Mouse (Mus musculus): Measurements from ENCODE around the gene D430019H16Rik. TPM values are rescaled to one million over a fixed set of nuclear protein-coding genes. Genes with fewer than 3 reads are reported as not detected.
A peak's percentile ranks its signal among the peaks of the same experiment; 100 is the strongest.

D430019H16Rik gene
- polyA plus RNA-seq (2012; ENCODE audit: insufficient read depth, insufficient read length, low replicate concordance, missing spikeins): not detected in 2 replicates

DNA sequence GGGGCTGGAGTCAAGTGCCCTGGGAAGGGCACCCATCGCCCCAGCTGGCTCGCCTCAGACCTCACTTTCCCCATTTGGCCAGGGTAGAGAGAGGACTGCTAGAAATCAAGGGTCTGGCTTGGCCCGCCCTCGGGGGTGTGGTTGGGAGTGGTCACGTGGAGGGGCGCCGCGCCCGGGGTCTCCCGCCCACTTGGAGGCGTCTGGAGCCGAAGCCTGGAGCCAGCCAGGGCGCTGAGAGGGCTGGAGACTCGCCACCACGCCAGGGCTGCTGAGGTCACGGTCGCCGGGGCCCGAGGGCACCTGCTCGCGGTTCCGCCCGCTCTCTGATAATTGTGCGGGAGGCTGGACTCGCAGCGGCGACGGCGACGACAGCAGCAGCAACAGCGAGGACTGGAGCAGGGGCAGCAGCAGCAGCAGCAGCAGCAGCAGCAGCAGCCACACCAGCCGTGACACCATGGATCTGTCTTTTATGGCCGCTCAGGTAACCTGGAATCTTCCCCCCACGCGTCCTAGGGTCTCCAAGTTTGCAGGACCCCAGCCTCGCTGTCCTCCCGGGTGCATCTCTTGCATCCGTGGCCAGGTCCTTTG, at the start of gene D430019H16Rik:
Gene D430019H16Rik, plus strand, starts transcription at position 187 of the 588 bp plus-strand sequence.
- under 1% methylated on average over 38 of the region's 38 CpGs for WGBS
- H3K4me3 ChIP-seq (ENCODE audit: insufficient read depth, low read depth, low read length): peak within 1 kb of the TSS; percentile 63
- peak within 1 kb of the TSS; percentile 18 for H3K27ac ChIP-seq (ENCODE audit: insufficient read depth, low read depth, low read length)
- TF ChIP-seq CTCF (IDR thresholded peaks at IDR 0.05; ENCODE audit: insufficient read depth, low read depth, low read length) (no peak), POLR2A (IDR thresholded peaks at IDR 0.05; ENCODE audit: insufficient read depth, low read depth, low read length) (peak; percentile 75)
- H3K4me1 ChIP-seq (ENCODE audit: control insufficient read depth, insufficient read depth, low read length): peaks cover 21% of the 10 kb centered on the region

GRCm38 (mm10) chr12:105406008-105406407, 47.6 kb upstream of the D430019H16Rik start:
- H3K27ac ChIP-seq (ENCODE audit: insufficient read depth, low read depth, low read length): no peak overlapping the region

DNA sequence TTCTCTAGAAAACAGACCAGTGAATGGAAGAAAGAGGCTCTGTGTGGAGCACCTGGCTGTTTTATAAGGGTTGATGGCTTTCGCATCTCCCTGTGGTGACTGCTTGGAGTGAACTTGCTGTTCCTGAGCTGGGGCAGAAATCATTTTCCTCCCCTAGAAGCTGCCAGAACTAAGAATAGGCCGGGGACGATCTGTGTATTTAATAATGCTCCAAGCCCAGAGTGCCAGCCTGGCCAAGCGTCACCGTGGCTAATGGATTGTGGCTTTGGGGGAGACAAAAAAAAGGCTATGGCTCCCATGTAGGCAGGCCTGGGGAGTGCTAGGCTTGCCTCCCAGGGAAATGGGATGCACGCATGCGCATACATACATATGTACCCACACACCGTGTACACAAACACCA, 39.7 kb upstream of the D430019H16Rik start:
- Histone ChIP-seq H3K4me1 (ENCODE audit: control insufficient read depth, insufficient read depth, low read length) (peaks cover 7% of the 10 kb centered on the region; the same call in 1 of the 2 replicates), H3K4me3 (ENCODE audit: insufficient read depth, low read depth, low read length) (no peak overlapping the region), H3K27ac (ENCODE audit: insufficient read depth, low read depth, low read length) (no peak overlapping the region)
- 71% methylated on average over 8 of the region's 8 CpGs for WGBS
- TF ChIP-seq CTCF (IDR thresholded peaks at IDR 0.05; ENCODE audit: insufficient read depth, low read depth, low read length) (no peak), POLR2A (IDR thresholded peaks at IDR 0.05; ENCODE audit: insufficient read depth, low read depth, low read length) (no peak)

More at GRCm38 (mm10) chr12:105406008-105406407, 47.6 kb upstream of the D430019H16Rik start:
- Histone ChIP-seq H3K4me1 (ENCODE audit: control insufficient read depth, insufficient read depth, low read length) (peaks cover 35% of the 10 kb centered on the region), H3K4me3 (ENCODE audit: insufficient read depth, low read depth, low read length) (no peak overlapping the region)
- WGBS: 60% methylated on average over 6 of the region's 6 CpGs
- TF ChIP-seq CTCF (IDR thresholded peaks at IDR 0.05; ENCODE audit: insufficient read depth, low read depth, low read length) (no peak), POLR2A (IDR thresholded peaks at IDR 0.05; ENCODE audit: insufficient read depth, low read depth, low read length) (no peak)

DNA sequence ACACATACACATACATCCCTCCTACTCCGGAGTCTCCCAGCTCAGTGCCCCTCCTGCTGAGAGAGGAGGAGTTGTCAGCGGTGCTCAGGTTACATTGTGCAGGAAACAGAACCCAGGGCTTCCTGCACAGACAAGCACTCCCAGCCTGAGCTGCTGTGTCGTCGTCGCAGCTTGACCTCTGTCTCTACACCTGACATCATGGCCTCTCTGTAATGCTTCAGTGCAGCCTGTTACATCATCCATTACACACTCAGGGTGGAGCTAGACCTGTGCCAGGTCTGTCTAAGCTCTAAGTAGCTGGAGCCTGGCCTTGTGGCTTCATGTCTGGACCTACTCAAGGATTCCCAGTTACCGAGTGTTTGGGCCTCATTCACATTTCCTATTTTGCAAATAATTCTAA, 33.2 kb upstream of the D430019H16Rik start:
- Histone ChIP-seq H3K27ac (ENCODE audit: insufficient read depth, low read depth, low read length) (no peak overlapping the region), H3K4me1 (ENCODE audit: control insufficient read depth, insufficient read depth, low read length) (peaks cover 22% of the 10 kb centered on the region), H3K4me3 (ENCODE audit: insufficient read depth, low read depth, low read length) (no peak overlapping the region)
- 52% methylated on average over 6 of the region's 6 CpGs for WGBS
- TF ChIP-seq CTCF (IDR thresholded peaks at IDR 0.05; ENCODE audit: insufficient read depth, low read depth, low read length): no peak
- no peak for TF ChIP-seq POLR2A (IDR thresholded peaks at IDR 0.05; ENCODE audit: insufficient read depth, low read depth, low read length)

- TF ChIP-seq POLR2A (IDR thresholded peaks at IDR 0.05; ENCODE audit: insufficient read depth, low read depth, low read length): no peak
- no peak for TF ChIP-seq CTCF (IDR thresholded peaks at IDR 0.05; ENCODE audit: insufficient read depth, low read depth, low read length)
- no peak overlapping the region for H3K4me3 ChIP-seq (ENCODE audit: insufficient read depth, low read depth, low read length)
- no peak overlapping the region for H3K27ac ChIP-seq (ENCODE audit: insufficient read depth, low read depth, low read length)
- WGBS: 56% methylated on average over 7 of the region's 7 CpGs
- H3K4me1 ChIP-seq (ENCODE audit: control insufficient read depth, insufficient read depth, low read length): peaks cover 15% of the 10 kb centered on the region
Observed at GRCm38 (mm10) chr12:105426541-105426940, 27.1 kb upstream of the D430019H16Rik start.

DNA sequence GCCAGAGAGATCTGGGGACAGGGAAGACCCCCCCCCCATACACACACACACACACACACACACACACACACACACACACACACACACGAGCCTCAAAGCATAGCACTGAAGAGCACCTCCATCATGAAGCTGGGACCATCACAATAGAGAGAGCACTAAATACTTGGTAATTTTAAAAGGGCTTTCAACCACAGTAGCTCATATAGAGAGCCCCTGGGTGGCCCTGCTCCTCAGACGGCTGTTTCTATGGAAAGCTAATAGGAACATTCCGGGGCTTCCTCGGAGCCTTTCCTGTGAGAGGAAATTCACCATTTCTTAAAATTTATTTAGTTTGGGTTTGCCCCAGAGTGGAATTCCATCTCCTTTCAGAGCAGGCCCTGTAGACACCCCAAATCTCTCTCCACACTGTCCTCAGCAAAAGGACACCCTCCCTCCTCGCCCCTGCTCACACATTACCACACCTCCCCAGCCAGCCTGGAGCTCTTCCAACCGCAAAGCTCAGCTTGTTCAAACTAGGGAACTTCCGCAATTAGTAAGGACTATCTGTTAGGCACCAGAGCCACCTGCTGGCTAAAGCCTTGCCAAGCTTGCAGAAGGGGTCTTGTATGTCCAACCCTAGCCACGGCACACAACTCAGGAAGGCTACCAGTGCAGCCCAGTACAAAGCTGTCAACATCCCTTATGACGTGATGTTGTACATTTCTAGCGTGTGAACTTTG, 26.5 kb upstream of the D430019H16Rik start:
- Histone ChIP-seq H3K27ac (ENCODE audit: insufficient read depth, low read depth, low read length) (no peak overlapping the region), H3K4me1 (ENCODE audit: control insufficient read depth, insufficient read depth, low read length) (peaks cover 9% of the 10 kb centered on the region; the same call in 1 of the 2 replicates), H3K4me3 (ENCODE audit: insufficient read depth, low read depth, low read length) (no peak overlapping the region)
- TF ChIP-seq POLR2A (IDR thresholded peaks at IDR 0.05; ENCODE audit: insufficient read depth, low read depth, low read length) (no peak), CTCF (IDR thresholded peaks at IDR 0.05; ENCODE audit: insufficient read depth, low read depth, low read length) (peak; percentile 62)
- 15% methylated on average over 10 of the region's 10 CpGs for WGBS

GRCm38 (mm10) chr12:105431872-105432271, 21.8 kb upstream of the D430019H16Rik start:
- Histone ChIP-seq H3K4me3 (ENCODE audit: insufficient read depth, low read depth, low read length) (no peak overlapping the region), H3K4me1 (ENCODE audit: control insufficient read depth, insufficient read depth, low read length) (0 out of 2 replicates have a peak, but pooled peaks cover under 1% of the 10 kb centered on the region), H3K27ac (ENCODE audit: insufficient read depth, low read depth, low read length) (no peak overlapping the region)
- no peak for TF ChIP-seq POLR2A (IDR thresholded peaks at IDR 0.05; ENCODE audit: insufficient read depth, low read depth, low read length)
- no peak for TF ChIP-seq CTCF (IDR thresholded peaks at IDR 0.05; ENCODE audit: insufficient read depth, low read depth, low read length)
- WGBS: 47% methylated on average over 3 of the region's 3 CpGs

DNA sequence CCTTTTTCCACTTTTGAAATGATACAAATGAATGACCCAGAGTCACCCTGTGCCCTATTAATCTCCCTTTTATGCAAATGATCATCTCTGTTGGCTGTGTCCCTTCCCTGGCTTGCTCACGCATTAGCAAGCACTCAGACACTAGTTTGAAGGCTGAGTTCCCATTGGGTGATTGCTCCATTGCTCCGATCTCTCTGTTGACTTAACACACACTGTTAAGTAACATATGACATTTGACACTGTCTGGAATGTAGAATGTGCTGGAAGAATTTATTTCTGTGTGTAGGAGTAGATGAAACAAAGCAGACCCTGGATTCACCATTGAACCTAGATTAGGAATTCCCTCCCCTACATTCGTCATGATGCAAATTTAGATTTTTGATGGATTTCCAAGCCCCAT, 20.8 kb upstream of the D430019H16Rik start:
- Histone ChIP-seq H3K4me1 (ENCODE audit: control insufficient read depth, insufficient read depth, low read length) (no peaks in the 10 kb centered on the region), H3K27ac (ENCODE audit: insufficient read depth, low read depth, low read length) (no peak overlapping the region), H3K4me3 (ENCODE audit: insufficient read depth, low read depth, low read length) (no peak overlapping the region)
- WGBS: 76% methylated on average over 3 of the region's 3 CpGs
- TF ChIP-seq POLR2A (IDR thresholded peaks at IDR 0.05; ENCODE audit: insufficient read depth, low read depth, low read length) (no peak), CTCF (IDR thresholded peaks at IDR 0.05; ENCODE audit: insufficient read depth, low read depth, low read length) (no peak)

DNA sequence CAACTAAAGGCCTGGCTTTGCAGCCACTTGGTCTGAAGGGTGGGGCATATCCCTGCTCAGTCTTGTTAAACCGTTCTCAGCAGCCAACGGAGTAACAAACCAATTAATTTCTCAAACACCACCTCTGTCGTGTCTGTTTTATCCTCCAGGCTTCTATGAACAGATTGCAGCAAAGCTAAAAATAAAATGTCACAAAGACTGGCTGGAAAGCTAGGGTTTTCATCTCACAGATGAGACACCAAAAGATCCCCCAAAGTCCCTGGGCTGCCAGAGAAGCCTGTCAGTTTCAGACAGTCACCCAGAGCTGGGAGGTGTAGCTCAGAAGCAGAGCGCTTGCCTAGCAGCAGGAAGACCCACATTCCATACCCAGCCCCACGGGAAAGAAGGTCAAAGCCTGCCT, 15.4 kb upstream of the D430019H16Rik start:
- WGBS: 44% methylated on average over 5 of the region's 5 CpGs
- TF ChIP-seq POLR2A (IDR thresholded peaks at IDR 0.05; ENCODE audit: insufficient read depth, low read depth, low read length): no peak
- no peak for TF ChIP-seq CTCF (IDR thresholded peaks at IDR 0.05; ENCODE audit: insufficient read depth, low read depth, low read length)
- Histone ChIP-seq H3K27ac (ENCODE audit: insufficient read depth, low read depth, low read length) (no peak overlapping the region), H3K4me3 (ENCODE audit: insufficient read depth, low read depth, low read length) (no peak overlapping the region), H3K4me1 (ENCODE audit: control insufficient read depth, insufficient read depth, low read length) (peaks cover 6% of the 10 kb centered on the region)

All from olfactory bulb, adult 2 months (tissue).